Mouse (Mus musculus): Measurements from ENCODE around the gene A930009A15Rik.

Gene A930009A15Rik

GRCm38 (mm10) chr10:115569712-115570491 lies at the start of gene A930009A15Rik:
Gene A930009A15Rik (plus strand): TSS chr10:115569986.
- no peak for DNase-seq (ENCODE audit: inconsistent ontology term)

- DNase-seq (ENCODE audit: inconsistent ontology term) = no peak
Measured at GRCm38 (mm10) chr10:115520200-115521080, 49.3 kb upstream of the A930009A15Rik start.

- DNase-seq (ENCODE audit: inconsistent ontology term) = no peak
Measured at GRCm38 (mm10) chr10:115521081-115521451, 48.7 kb upstream of the A930009A15Rik start.

GRCm38 (mm10) chr10:115528892-115529291 lies 40.9 kb upstream of the A930009A15Rik start:
- peak; percentile 61 for DNase-seq (ENCODE audit: inconsistent ontology term)

- DNase-seq (ENCODE audit: inconsistent ontology term) = no peak
Measured at GRCm38 (mm10) chr10:115529768-115530167, 40.0 kb upstream of the A930009A15Rik start.

GRCm38 (mm10) chr10:115530746-115531145 lies 39.0 kb upstream of the A930009A15Rik start:
- DNase-seq (ENCODE audit: inconsistent ontology term) = no peak

GRCm38 (mm10) chr10:115542917-115543316 lies 26.9 kb upstream of the A930009A15Rik start:
- no peak for DNase-seq (ENCODE audit: inconsistent ontology term)

GRCm38 (mm10) chr10:115550253-115550652 lies 19.5 kb upstream of the A930009A15Rik start:
- peak; percentile 46 for DNase-seq (ENCODE audit: inconsistent ontology term)

- DNase-seq (ENCODE audit: inconsistent ontology term) = no peak
Measured at GRCm38 (mm10) chr10:115551069-115551468, 18.7 kb upstream of the A930009A15Rik start.

- no peak for DNase-seq (ENCODE audit: inconsistent ontology term)
Measured at GRCm38 (mm10) chr10:115553352-115554113, 16.3 kb upstream of the A930009A15Rik start.

GRCm38 (mm10) chr10:115555191-115555765 lies 14.5 kb upstream of the A930009A15Rik start:
- DNase-seq (ENCODE audit: inconsistent ontology term) = no peak

GRCm38 (mm10) chr10:115556738-115557242 lies 13.0 kb upstream of the A930009A15Rik start:
- no peak for DNase-seq (ENCODE audit: inconsistent ontology term)

- no peak for DNase-seq (ENCODE audit: inconsistent ontology term)
Measured at GRCm38 (mm10) chr10:115561136-115561880, 8.5 kb upstream of the A930009A15Rik start.

- DNase-seq (ENCODE audit: inconsistent ontology term) = no peak
Measured at GRCm38 (mm10) chr10:115562911-115563686, 6.7 kb upstream of the A930009A15Rik start.

- no peak for DNase-seq (ENCODE audit: inconsistent ontology term)
Measured at GRCm38 (mm10) chr10:115563961-115564360, 5.8 kb upstream of the A930009A15Rik start.

GRCm38 (mm10) chr10:115570577-115570976 lies 791 bp downstream of the A930009A15Rik start:
- peak; percentile 54 for DNase-seq (ENCODE audit: inconsistent ontology term)

- peak; percentile 92 for DNase-seq (ENCODE audit: inconsistent ontology term)
Measured at GRCm38 (mm10) chr10:115571317-115571716, 1.5 kb downstream of the A930009A15Rik start.

- no peak for DNase-seq (ENCODE audit: inconsistent ontology term)
Measured at GRCm38 (mm10) chr10:115571734-115572440, 2.1 kb downstream of the A930009A15Rik start.

GRCm38 (mm10) chr10:115579076-115579475 lies 9.3 kb downstream of the A930009A15Rik start:
- DNase-seq (ENCODE audit: inconsistent ontology term) = peak; percentile 59
